Mouse (Mus musculus) megakaryocyte, adult 5-6 weeks (primary cell): ENCODE measurements around the gene Ckb. TPM values are rescaled to one million over a fixed set of nuclear protein-coding genes. Genes with fewer than 3 reads are reported as not detected.

ENCODE experiments used
- total RNA-seq, 2 experiments: library from RNA; stranded (forward) in 1 of 2; stranded (reverse) in 1 of 2; fragments of 153-499, 151-499 nt in 1 of 2; fragments of 221-1000, 200-1000 nt in 1 of 2; gene quantifications; 2 replicates each; pipeline versions ENCODE4 v1.2.3 to v1.2.4; 2015 to 2017

The Ckb gene
- total RNA-seq, 2 experiments from 2014 or later: 9.7 to 22.0 TPM

Other genes with a start within 250 kb of the Ckb start
- 42.7 and 43.7 TPM in 2 replicates for gene Tnfaip2, start 229.9 kb downstream of the Ckb start, total RNA-seq (2015)
- 81.0 and 109 TPM in 2 replicates for gene Tnfaip2, start 229.9 kb downstream of the Ckb start, total RNA-seq (2017)
- not detected in 2 replicates for gene Gm266, start 186.5 kb downstream of the Ckb start, total RNA-seq (2015)
- not detected in 2 replicates for gene Gm266, start 186.5 kb downstream of the Ckb start, total RNA-seq (2017)
- 255 and 299 TPM in 2 replicates for gene Eif5, start 134.3 kb downstream of the Ckb start, total RNA-seq (2015)
- 203 and 252 TPM in 2 replicates for gene Eif5, start 134.3 kb downstream of the Ckb start, total RNA-seq (2017)
- 61.6 and 69.6 TPM in 2 replicates for gene Mark3, start 97.8 kb downstream of the Ckb start, total RNA-seq (2015)
- gene Mark3, start 97.8 kb downstream of the Ckb start, total RNA-seq (2017): 77.3 and 80.9 TPM in 2 replicates
- gene Trmt61a, start 5.8 kb upstream of the Ckb start, total RNA-seq (2015): 2.3 and 3.2 TPM in 2 replicates
- gene Trmt61a, start 5.8 kb upstream of the Ckb start, total RNA-seq (2017): 2.2 and 3.8 TPM in 2 replicates
- gene Bag5, start 40.9 kb upstream of the Ckb start, total RNA-seq (2015): 10.8 and 11.4 TPM in 2 replicates
- gene Bag5, start 40.9 kb upstream of the Ckb start, total RNA-seq (2017): 19.1 and 21.8 TPM in 2 replicates
- 44.6 and 45.0 TPM in 2 replicates for gene Apopt1, start 40.9 kb upstream of the Ckb start, total RNA-seq (2015)
- 60.6 and 61.0 TPM in 2 replicates for gene Apopt1, start 40.9 kb upstream of the Ckb start, total RNA-seq (2017)
- 36.3 and 36.7 TPM in 2 replicates for gene Klc1, start 86.5 kb upstream of the Ckb start, total RNA-seq (2015)
- gene Klc1, start 86.5 kb upstream of the Ckb start, total RNA-seq (2017): 72.7 and 83.1 TPM in 2 replicates
- 3.7 and 4.6 TPM in 2 replicates for gene Xrcc3, start 141.5 kb upstream of the Ckb start, total RNA-seq (2015)
- 3.2 and 3.3 TPM in 2 replicates for gene Xrcc3, start 141.5 kb upstream of the Ckb start, total RNA-seq (2017)
- gene Zfyve21, start 141.8 kb upstream of the Ckb start, total RNA-seq (2015): 10.5 and 14.8 TPM in 2 replicates
- gene Zfyve21, start 141.8 kb upstream of the Ckb start, total RNA-seq (2017): 7.4 and 11.0 TPM in 2 replicates
- gene Ppp1r13b, start 235.8 kb upstream of the Ckb start, total RNA-seq (2015): 3.8 and 6.9 TPM in 2 replicates
- gene Ppp1r13b, start 235.8 kb upstream of the Ckb start, total RNA-seq (2017): 2.8 and 3.3 TPM in 2 replicates